Mouse (Mus musculus): ENCODE measurements around the gene Mpped1.

DNA sequence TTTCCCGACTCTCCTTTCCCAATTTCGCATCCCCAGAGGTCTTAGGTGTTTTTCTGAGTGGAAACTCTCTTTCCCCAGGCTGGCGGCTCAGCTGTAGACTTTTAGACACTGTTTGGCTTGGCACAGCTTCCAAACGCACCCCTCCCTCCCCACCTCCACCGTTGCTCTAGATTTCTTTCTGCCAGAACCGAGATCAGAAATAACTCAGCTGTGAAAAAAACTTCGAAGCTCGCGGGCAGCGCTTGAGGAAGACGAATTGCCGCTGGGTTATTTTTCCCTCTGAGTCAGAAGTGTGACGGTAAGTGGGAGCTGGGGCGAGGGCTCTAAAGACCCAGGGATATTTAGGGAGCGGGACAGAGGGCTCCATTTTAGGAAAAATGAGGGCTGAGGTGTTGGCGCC is 33.0 kb upstream of the Mpped1 start:
- no peak for TF ChIP-seq CTCF (IDR thresholded peaks at IDR 0.05; ENCODE audit: extremely low read depth, insufficient read depth, low read length)
- no peak for TF ChIP-seq POLR2A (IDR thresholded peaks at IDR 0.05; ENCODE audit: extremely low read depth, insufficient read depth, low read length)

Data from cortical plate, adult 2 months (tissue).